Mouse (Mus musculus): Measurements from ENCODE around the gene Hist4h4.

GRCm38 (mm10) chr6:136844903-136845302 lies 40.7 kb upstream of the Hist4h4 start:
- TF ChIP-seq CTCF (IDR thresholded peaks at IDR 0.05; ENCODE audit: low read depth, low read length), result no peak
- no peak for TF ChIP-seq TAL1 (conservative IDR thresholded peaks at IDR 0.05; ENCODE audit: low read depth, low read length)
- TF ChIP-seq GATA1 (IDR thresholded peaks at IDR 0.05; ENCODE audit: borderline replicate concordance, low read length), result no peak
- no peak for TF ChIP-seq POLR2AphosphoS5 (IDR thresholded peaks at IDR 0.05; ENCODE audit: insufficient replicate concordance, low read depth, low read length)
- TF ChIP-seq GATA2 (IDR thresholded peaks at IDR 0.05; ENCODE audit: borderline replicate concordance, low read depth, low read length), result no peak
